Mouse (Mus musculus): ENCODE data around the gene Myoz2. TPM values are rescaled to one million over a fixed set of nuclear protein-coding genes. Genes with fewer than 3 reads are reported as not detected.

The Myoz2 gene
- total and polyA plus RNA-seq, 3 experiments = 691 to 1,834 (median 1,454) TPM

- intact Hi-C loops (cut with DNase I) = no loop called here
- Histone ChIP-seq H3K4me1 (ENCODE audit: control insufficient read depth, insufficient read depth, low read length) (no peaks in the 10 kb centered on the region), H3K4me3 (no peak overlapping the region), H3K27ac (no peak overlapping the region), H3K9ac (ENCODE audit: low read depth, low read length) (no peak overlapping the region), H3K79me2 (replicated peaks; ENCODE audit: control insufficient read depth, insufficient read depth, low read length) (no peaks in the 10 kb centered on the region), H3K27me3 (ENCODE audit: control insufficient read depth, insufficient read depth, low read length) (no peaks in the 10 kb centered on the region), H3K36me3 (ENCODE audit: control insufficient read depth, insufficient read depth, low read length) (no peaks in the 10 kb centered on the region)
- DNase-seq = no peak
- TF ChIP-seq EP300 (IDR thresholded peaks at IDR 0.05; ENCODE audit: insufficient read depth, low read depth, low read length) = no peak
- TF ChIP-seq POLR2A (IDR thresholded peaks at IDR 0.05; ENCODE audit: insufficient read depth, low read depth, low read length) = no peak
- 65% methylated on average over 2 of the region's 2 CpGs for WGBS
Observed at GRCm38 (mm10) chr3:123061931-123062330, 27.1 kb upstream of the Myoz2 start.

GRCm38 (mm10) chr3:123058832-123059231, 24.0 kb upstream of the Myoz2 start:
- Histone ChIP-seq H3K79me2 (replicated peaks; ENCODE audit: control insufficient read depth, insufficient read depth, low read length) (no peaks in the 10 kb centered on the region), H3K27ac (no peak overlapping the region), H3K4me1 (ENCODE audit: control insufficient read depth, insufficient read depth, low read length) (no peaks in the 10 kb centered on the region), H3K27me3 (ENCODE audit: control insufficient read depth, insufficient read depth, low read length) (no peaks in the 10 kb centered on the region), H3K4me3 (no peak overlapping the region), H3K36me3 (ENCODE audit: control insufficient read depth, insufficient read depth, low read length) (no peaks in the 10 kb centered on the region), H3K9ac (ENCODE audit: low read depth, low read length) (no peak overlapping the region)
- intact Hi-C loops (cut with DNase I) = no loop called here
- TF ChIP-seq EP300 (IDR thresholded peaks at IDR 0.05; ENCODE audit: insufficient read depth, low read depth, low read length) = no peak
- TF ChIP-seq POLR2A (IDR thresholded peaks at IDR 0.05; ENCODE audit: insufficient read depth, low read depth, low read length) = no peak
- no peak for TF ChIP-seq CTCF (IDR thresholded peaks at IDR 0.05)
- no peak for DNase-seq
- 94% methylated on average over 1 of the region's 1 CpGs for WGBS

GRCm38 (mm10) chr3:123054178-123054577, 19.4 kb upstream of the Myoz2 start:
- H3K27me3 ChIP-seq (ENCODE audit: control insufficient read depth, insufficient read depth, low read length) = no peaks in the 10 kb centered on the region
- no peak overlapping the region for H3K4me3 ChIP-seq
- no peak for TF ChIP-seq EP300 (IDR thresholded peaks at IDR 0.05; ENCODE audit: insufficient read depth, low read depth, low read length)
- no peak for TF ChIP-seq POLR2A (IDR thresholded peaks at IDR 0.05; ENCODE audit: insufficient read depth, low read depth, low read length)
- no peak for TF ChIP-seq CTCF (IDR thresholded peaks at IDR 0.05)
- H3K9ac ChIP-seq (ENCODE audit: low read depth, low read length) = no peak overlapping the region
- DNase-seq = no peak
- H3K27ac ChIP-seq = no peak overlapping the region
- H3K36me3 ChIP-seq (ENCODE audit: control insufficient read depth, insufficient read depth, low read length) = no peaks in the 10 kb centered on the region
- intact Hi-C loops (cut with DNase I) = no loop called here
- no peaks in the 10 kb centered on the region for H3K4me1 ChIP-seq (ENCODE audit: control insufficient read depth, insufficient read depth, low read length)
- H3K79me2 ChIP-seq (replicated peaks; ENCODE audit: control insufficient read depth, insufficient read depth, low read length) = no peaks in the 10 kb centered on the region
- WGBS = 58% methylated on average over 5 of the region's 5 CpGs

GRCm38 (mm10) chr3:123053192-123053938, 18.6 kb upstream of the Myoz2 start:
- no peak for DNase-seq
- Histone ChIP-seq H3K27ac (no peak overlapping the region), H3K79me2 (replicated peaks; ENCODE audit: control insufficient read depth, insufficient read depth, low read length) (no peaks in the 10 kb centered on the region), H3K4me1 (ENCODE audit: control insufficient read depth, insufficient read depth, low read length) (no peaks in the 10 kb centered on the region), H3K9ac (ENCODE audit: low read depth, low read length) (no peak overlapping the region), H3K27me3 (ENCODE audit: control insufficient read depth, insufficient read depth, low read length) (no peaks in the 10 kb centered on the region), H3K4me3 (no peak overlapping the region), H3K36me3 (ENCODE audit: control insufficient read depth, insufficient read depth, low read length) (no peaks in the 10 kb centered on the region)
- intact Hi-C loops (cut with DNase I) = no loop called here
- WGBS = 59% methylated on average over 8 of the region's 8 CpGs
- TF ChIP-seq CTCF (IDR thresholded peaks at IDR 0.05) (no peak), EP300 (IDR thresholded peaks at IDR 0.05; ENCODE audit: insufficient read depth, low read depth, low read length) (no peak), POLR2A (IDR thresholded peaks at IDR 0.05; ENCODE audit: insufficient read depth, low read depth, low read length) (no peak)

GRCm38 (mm10) chr3:123042308-123042707, 7.5 kb upstream of the Myoz2 start:
- H3K27ac ChIP-seq = no peak overlapping the region
- H3K4me1 ChIP-seq (ENCODE audit: control insufficient read depth, insufficient read depth, low read length) = no peaks in the 10 kb centered on the region
- intact Hi-C loops (cut with DNase I) = no loop called here
- no peak for DNase-seq
- H3K4me3 ChIP-seq = no peak overlapping the region
- WGBS = 88% methylated on average over 1 of the region's 1 CpGs
- no peak overlapping the region for H3K9ac ChIP-seq (ENCODE audit: low read depth, low read length)
- TF ChIP-seq POLR2A (IDR thresholded peaks at IDR 0.05; ENCODE audit: insufficient read depth, low read depth, low read length) = no peak
- no peaks in the 10 kb centered on the region for H3K36me3 ChIP-seq (ENCODE audit: control insufficient read depth, insufficient read depth, low read length)
- no peaks in the 10 kb centered on the region for H3K79me2 ChIP-seq (replicated peaks; ENCODE audit: control insufficient read depth, insufficient read depth, low read length)
- no peaks in the 10 kb centered on the region for H3K27me3 ChIP-seq (ENCODE audit: control insufficient read depth, insufficient read depth, low read length)

- WGBS = 55% methylated on average over 8 of the region's 8 CpGs
- Histone ChIP-seq H3K36me3 (ENCODE audit: control insufficient read depth, insufficient read depth, low read length) (peaks cover 3% of the 10 kb centered on the region; the same call in 1 of the 2 replicates), H3K4me1 (ENCODE audit: control insufficient read depth, insufficient read depth, low read length) (peaks cover 2% of the 10 kb centered on the region; the same call in 1 of the 2 replicates), H3K27me3 (ENCODE audit: control insufficient read depth, insufficient read depth, low read length) (no peaks in the 10 kb centered on the region), H3K27ac (peak overlapping the region; percentile 96), H3K9ac (ENCODE audit: low read depth, low read length) (peak overlapping the region; percentile 82), H3K4me3 (peak overlapping the region; percentile 51), H3K79me2 (replicated peaks; ENCODE audit: control insufficient read depth, insufficient read depth, low read length) (no peaks in the 10 kb centered on the region)
- intact Hi-C loops (cut with DNase I) = loop anchor here (2.0 kb wide), 1 partner anchor 53 kb away; no protein-coding TSS in a partner anchor
- DNase-seq = no peak
- TF ChIP-seq EP300 (IDR thresholded peaks at IDR 0.05; ENCODE audit: insufficient read depth, low read depth, low read length) = no peak
- no peak for TF ChIP-seq CTCF (IDR thresholded peaks at IDR 0.05)
- peak; percentile 52; the same call in 1 of the 2 replicates for TF ChIP-seq POLR2A (IDR thresholded peaks at IDR 0.05; ENCODE audit: insufficient read depth, low read depth, low read length)
Observed at GRCm38 (mm10) chr3:123033804-123034203, 1.0 kb downstream of the Myoz2 start.
